Mouse (Mus musculus) stomach, postnatal 0 days (tissue): Measurements from ENCODE around the gene Aldh1a2. TPM values are rescaled to one million over a fixed set of nuclear protein-coding genes. Genes with fewer than 3 reads are reported as not detected.

Experiments
- ATAC-seq: fragments of 200-750 bp; cut with Nextera tagmentation; 2 replicates; pipeline ENCODE4 v1.8.0; 2017; ENCODE audit not compliant: low FRiP score, low TSS enrichment
- DNase-seq: peaks from one replicate; pipeline ENCODE4 v3.0.0-alpha.2; 2016; ENCODE audit warnings: low spot score
- H3K27ac ChIP-seq: fragments of 300-500 bp; sonication (generic); replicated peaks from 2 replicates; pipeline ENCODE4 v1.5.1; 2014; ENCODE audit warnings: mild to moderate bottlenecking, control low read depth
- H3K27me3 ChIP-seq: fragments of 300-500 bp; sonication (generic); 2 replicates; pipeline ENCODE4 v1.6.1; 2014; ENCODE audit warnings: low read length; ENCODE audit not compliant: control insufficient read depth, insufficient read depth
- H3K36me3 ChIP-seq: fragments of 300-500 bp; sonication (generic); 2 replicates; pipeline ENCODE4 v1.6.1; 2014; ENCODE audit warnings: low read length, mixed read lengths; ENCODE audit not compliant: control insufficient read depth, insufficient read depth
- H3K4me1 ChIP-seq: fragments of 300-500 bp; sonication (generic); replicated peaks from 2 replicates; pipeline ENCODE4 v1.6.1; 2014; ENCODE audit warnings: antibody characterized with exemption; ENCODE audit not compliant: control insufficient read depth, insufficient read depth
- H3K4me2 ChIP-seq: fragments of 300-500 bp; sonication (generic); replicated peaks from 2 replicates; pipeline ENCODE4 v1.6.1; 2014; ENCODE audit warnings: low read depth, mild to moderate bottlenecking, control low read depth, moderate library complexity
- H3K4me3 ChIP-seq: fragments of 300-500 bp; sonication (generic); 2 replicates; pipeline ENCODE4 v1.5.1; 2014; ENCODE audit warnings: low read depth, low read length, control low read depth
- H3K9ac ChIP-seq: fragments of 300-500 bp; sonication (generic); 2 replicates; pipeline ENCODE4 v1.6.1; 2014; ENCODE audit warnings: mild to moderate bottlenecking, low read length, control low read depth, mixed read lengths
- H3K9me3 ChIP-seq: fragments of 300-500 bp; sonication (generic); 2 replicates; pipeline ENCODE4 v1.6.1; 2016; ENCODE audit warnings: low read length; ENCODE audit not compliant: control insufficient read depth
- CTCF ChIP-seq: IDR thresholded peaks from 2 replicates; pipeline ENCODE4 v1.5.1; 2016; ENCODE audit warnings: antibody characterized with exemption, low read depth, mild to moderate bottlenecking, moderate library complexity
- EP300 ChIP-seq: optimal IDR thresholded peaks from 2 replicates; pipeline ENCODE3; 2016; ENCODE audit warnings: antibody characterized with exemption
- WGBS: fragments of 180-500 bp; shearing (Covaris S2); extraction: QIAGEN DNeasy Blood & Tissue Kit; methylation state at CpG from one replicate; pipeline ENCODE4 v1.1.7; 2014; 5-methylcytosine and 5-hydroxymethylcytosine counted together
- polyA plus RNA-seq: library from polyadenylated mRNA; unstranded; fragments of >200 nt; fragmentation: Nextera tagmentation; extraction: Ambion mirVana; gene quantifications from 2 replicates; pipeline ENCODE4 v1.2.1, GENCODE M21; 2015

Aldh1a2 gene
- polyA plus RNA-seq, 1 experiment from 2014 or later, result 47.2 TPM

- H3K4me2 ChIP-seq, result no peak overlapping the region
- DNase-seq, result no peak
- no peaks in the 10 kb centered on the region for H3K9me3 ChIP-seq
- H3K27ac ChIP-seq, result no peak overlapping the region
- H3K9ac ChIP-seq, result no peak overlapping the region
- H3K4me1 ChIP-seq, result no peaks in the 10 kb centered on the region
- H3K4me3 ChIP-seq, result no peak overlapping the region
- TF ChIP-seq EP300, result no peak
- no peak for TF ChIP-seq CTCF
- H3K27me3 ChIP-seq, result no peaks in the 10 kb centered on the region
- H3K36me3 ChIP-seq, result no peaks in the 10 kb centered on the region
- peak; percentile 29; the same call in 1 of the 2 replicates for ATAC-seq
- 43% methylated on average over 10 of the region's 10 CpGs for WGBS
Observed at GRCm38 (mm10) chr9:71241515-71242411, 26.2 kb downstream of the Aldh1a2 start.

GRCm38 (mm10) chr9:71242412-71242781 lies 26.8 kb downstream of the Aldh1a2 start:
- H3K27me3 ChIP-seq, result no peaks in the 10 kb centered on the region
- H3K4me3 ChIP-seq, result no peak overlapping the region
- no peak for TF ChIP-seq CTCF
- WGBS, result 38% methylated on average over 5 of the region's 5 CpGs
- H3K9me3 ChIP-seq, result no peaks in the 10 kb centered on the region
- DNase-seq, result no peak
- no peak overlapping the region for H3K27ac ChIP-seq
- H3K9ac ChIP-seq, result no peak overlapping the region
- H3K4me2 ChIP-seq, result no peak overlapping the region
- no peak for ATAC-seq
- no peaks in the 10 kb centered on the region for H3K36me3 ChIP-seq
- no peaks in the 10 kb centered on the region for H3K4me1 ChIP-seq

- Histone ChIP-seq H3K36me3 (no peaks in the 10 kb centered on the region), H3K4me1 (no peaks in the 10 kb centered on the region), H3K27me3 (no peaks in the 10 kb centered on the region), H3K27ac (no peak overlapping the region), H3K9ac (no peak overlapping the region), H3K4me2 (no peak overlapping the region), H3K4me3 (no peak overlapping the region), H3K9me3 (no peaks in the 10 kb centered on the region)
- TF ChIP-seq EP300, result no peak
- no peak for TF ChIP-seq CTCF
- ATAC-seq, result no peak
- no peak for DNase-seq
- WGBS, result 41% methylated on average over 2 of the region's 2 CpGs
Observed at GRCm38 (mm10) chr9:71254380-71254779, 38.8 kb downstream of the Aldh1a2 start.

- TF ChIP-seq EP300, result no peak
- no peak for TF ChIP-seq CTCF
- no peak for ATAC-seq
- Histone ChIP-seq H3K4me2 (no peak overlapping the region), H3K27ac (no peak overlapping the region), H3K9me3 (no peaks in the 10 kb centered on the region), H3K4me1 (no peaks in the 10 kb centered on the region), H3K27me3 (no peaks in the 10 kb centered on the region), H3K9ac (no peak overlapping the region), H3K36me3 (no peaks in the 10 kb centered on the region), H3K4me3 (no peak overlapping the region)
- DNase-seq, result no peak
- 44% methylated on average over 3 of the region's 3 CpGs for WGBS
Observed at GRCm38 (mm10) chr9:71262711-71263110, 47.1 kb downstream of the Aldh1a2 start.

- Histone ChIP-seq H3K27ac (peak overlapping the region; percentile 75), H3K36me3 (no peaks in the 10 kb centered on the region), H3K4me2 (no peak overlapping the region), H3K9ac (no peak overlapping the region), H3K27me3 (no peaks in the 10 kb centered on the region), H3K4me1 (no peaks in the 10 kb centered on the region), H3K9me3 (no peaks in the 10 kb centered on the region), H3K4me3 (no peak overlapping the region)
- no peak for TF ChIP-seq CTCF
- DNase-seq, result no peak
- 38% methylated on average over 5 of the region's 5 CpGs for WGBS
- ATAC-seq, result no peak
Observed at GRCm38 (mm10) chr9:71269711-71270110, 54.1 kb downstream of the Aldh1a2 start.

GRCm38 (mm10) chr9:71270205-71270604 lies 54.6 kb downstream of the Aldh1a2 start:
- H3K27ac ChIP-seq, result peak overlapping the region; percentile 75
- H3K4me1 ChIP-seq, result no peaks in the 10 kb centered on the region
- WGBS, result 57% methylated on average over 3 of the region's 3 CpGs
- TF ChIP-seq EP300 (peak; percentile 90), CTCF (no peak)
- H3K36me3 ChIP-seq, result no peaks in the 10 kb centered on the region
- ATAC-seq, result peak; percentile 81; the same call in 1 of the 2 replicates
- H3K27me3 ChIP-seq, result no peaks in the 10 kb centered on the region
- no peaks in the 10 kb centered on the region for H3K9me3 ChIP-seq
- no peak overlapping the region for H3K9ac ChIP-seq
- H3K4me3 ChIP-seq, result no peak overlapping the region
- H3K4me2 ChIP-seq, result no peak overlapping the region
- no peak for DNase-seq
